Mouse (Mus musculus) right cerebral cortex, postnatal 25 days (tissue): ENCODE results near the gene Mtif2.

Experiments
- DNase-seq: peaks from one replicate; pipeline ENCODE4 v3.0.0; 2022

The Mtif2 gene

GRCm38 (mm10) chr11:29560452-29560851 lies 34.2 kb downstream of the Mtif2 start:
- no peak for DNase-seq

DNA sequence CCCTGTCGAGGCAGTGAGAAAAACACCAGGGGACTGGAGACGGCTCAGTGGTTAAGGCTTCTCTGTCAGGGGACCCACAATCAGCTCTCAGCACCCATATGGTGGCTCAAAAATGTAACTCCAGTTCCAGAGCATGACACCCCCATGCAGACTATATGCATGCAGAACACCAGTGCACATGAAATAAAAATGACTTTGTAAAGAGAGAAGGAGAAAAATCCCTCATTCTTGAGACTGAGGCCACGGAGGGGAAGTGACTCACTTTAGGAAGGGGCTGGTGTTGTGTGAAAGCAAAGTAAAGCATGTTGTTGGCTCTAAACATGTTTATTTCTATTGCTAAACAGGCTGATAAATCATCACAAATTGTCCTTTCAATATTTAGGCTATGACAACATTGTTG lies 34.8 kb downstream of the Mtif2 start:
- DNase-seq, result no peak

GRCm38 (mm10) chr11:29563406-29563805 lies 37.2 kb downstream of the Mtif2 start:
- DNase-seq, result no peak

DNA sequence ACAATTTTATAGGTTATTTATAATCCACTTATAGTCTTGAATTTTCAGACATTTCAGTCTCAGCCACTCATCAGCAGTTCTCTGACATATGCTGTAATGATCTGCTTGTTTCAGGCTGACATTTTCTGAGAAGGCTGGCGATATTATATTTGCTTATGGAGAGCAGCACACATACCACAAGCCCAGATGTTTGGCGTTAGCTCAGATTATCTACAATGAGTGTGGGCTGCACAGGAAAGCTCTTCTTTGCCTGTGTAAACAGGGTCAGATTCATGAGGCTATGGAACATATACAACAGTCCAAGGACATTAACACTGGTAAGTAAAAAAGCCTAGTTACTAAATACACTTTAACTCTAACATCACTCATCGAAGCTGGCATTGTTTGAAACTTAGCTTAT lies 45.3 kb downstream of the Mtif2 start:
- no peak for DNase-seq

GRCm38 (mm10) chr11:29572656-29573055 lies 46.4 kb downstream of the Mtif2 start:
- DNase-seq, result no peak

DNA sequence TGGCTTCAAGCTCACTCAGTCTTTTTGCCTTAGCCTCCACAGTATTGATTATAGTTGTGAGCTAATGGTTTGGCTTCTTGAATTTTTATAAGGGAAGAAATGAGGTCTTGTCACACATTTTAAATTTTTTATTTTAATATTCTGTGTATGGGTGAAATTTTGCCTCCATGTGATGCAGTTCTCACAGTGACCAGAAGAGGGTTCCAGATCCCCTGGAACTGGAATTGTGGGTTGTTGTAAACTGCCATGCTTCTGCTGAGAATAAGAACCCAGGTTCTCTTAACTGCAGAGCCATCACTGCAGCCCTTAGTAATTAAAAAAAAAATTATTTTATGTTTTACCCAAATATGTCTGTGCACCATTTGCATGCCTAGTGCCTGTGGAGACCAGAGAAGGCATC lies 53.4 kb downstream of the Mtif2 start:
- DNase-seq, result no peak
